Mouse (Mus musculus): Measurements from ENCODE around the gene Jmjd7. TPM values are rescaled to one million over a fixed set of nuclear protein-coding genes. Genes with fewer than 3 reads are reported as not detected.
A peak's percentile ranks its signal among the peaks of the same experiment; 100 is the strongest.

Gene Jmjd7
- total and polyA plus RNA-seq, 3 experiments = 8.4 to 15.0 (median 14.6) TPM

DNA sequence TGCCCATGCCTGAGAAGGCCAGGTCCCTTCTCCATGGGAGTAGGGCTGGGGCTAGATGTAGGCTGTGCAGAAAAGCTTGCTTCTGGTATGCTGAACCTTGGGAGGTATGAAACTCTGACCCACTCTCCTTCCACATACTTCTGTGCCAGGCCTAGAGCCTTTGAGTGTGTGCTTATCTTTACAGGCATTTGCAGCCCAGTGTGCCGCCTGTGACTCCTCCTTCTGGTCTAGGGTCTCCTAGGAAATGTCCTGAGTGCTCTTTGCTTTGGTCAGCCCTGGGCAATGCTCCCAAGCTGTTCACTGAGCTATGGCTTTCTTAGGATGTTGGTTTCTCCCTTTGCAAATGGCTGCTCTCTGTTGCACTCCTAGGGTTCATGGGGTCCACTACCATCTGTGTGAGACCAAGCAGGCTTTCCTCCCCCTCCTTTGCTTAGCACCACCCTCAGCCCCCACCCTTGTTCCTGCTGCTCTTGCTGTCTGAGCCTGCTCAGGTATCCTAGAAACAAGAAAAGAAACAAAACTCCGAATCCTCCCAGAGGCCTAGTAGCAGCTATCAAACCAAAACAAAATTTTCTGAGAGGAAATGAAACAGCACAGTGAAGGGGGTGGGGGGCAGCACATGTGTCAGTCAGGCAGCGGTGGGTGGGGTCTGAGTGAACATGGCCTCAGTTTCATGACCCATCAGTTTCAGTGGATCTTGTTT, 26.2 kb upstream of the Jmjd7 start:
- Histone ChIP-seq H3K4me2 (ENCODE audit: insufficient read depth, low read depth, poor library complexity, severe bottlenecking) (no peak overlapping the region), H3K9me3 (replicated peaks; ENCODE audit: low read length) (no peaks in the 10 kb centered on the region), H3K4me3 (replicated peaks in 1 of 3; ENCODE audit: low read depth in 2 of 3, low read length in 2 of 3, poor library complexity in 1 of 3) (no peak overlapping the region), H3K36me3 (replicated peaks in 1 of 2; ENCODE audit: control insufficient read depth in 1 of 2, insufficient read depth in 1 of 2, low read length in 1 of 2) (peaks cover 0 to 31% of the 10 kb centered on the region in 2 experiments), H3K4me1 (ENCODE audit: control insufficient read depth in 1 of 2, insufficient read depth in 2 of 2) (peaks cover 10 to 22% of the 10 kb centered on the region in 2 experiments; a peak in 3 of 4 replicates), H3K27ac (ENCODE audit: insufficient read depth, low read depth) (no peak overlapping the region), H3K79me2 (replicated peaks; ENCODE audit: control insufficient read depth, extremely low read depth, insufficient read depth, poor library complexity, severe bottlenecking) (no peaks in the 10 kb centered on the region), H3K27me3 (replicated peaks) (no peaks in the 10 kb centered on the region), H3K9ac (ENCODE audit: insufficient read depth, low read depth) (no peak overlapping the region)
- dilution Hi-C loops (cut with MboI; ENCODE audit: extremely low pct_ligation_motif_present, extremely low pct_unique_long_range_greater_than_20kb, low sequenced_read_pairs) (no loop called here), in situ Hi-C loops (cut with MboI; ENCODE audit: low pct_ligation_motif_present, low pct_unique_long_range_greater_than_20kb, low sequenced_read_pairs) (no loop called here)
- TF ChIP-seq POLR2A (IDR thresholded peaks at IDR 0.05; ENCODE audit: low read depth, low read length) (no peak), TBP (conservative IDR thresholded peaks at IDR 0.05; ENCODE audit: low read depth, low read length) (no peak), PAX5 (IDR thresholded peaks at IDR 0.05; ENCODE audit: low read length) (no peak)
- DNase-seq (ENCODE audit: extremely low read depth) = peak; percentile 23

GRCm38 (mm10) chr2:120001956-120002355, 25.3 kb upstream of the Jmjd7 start:
- Histone ChIP-seq H3K9ac (ENCODE audit: insufficient read depth, low read depth) (no peak overlapping the region), H3K36me3 (replicated peaks in 1 of 2; ENCODE audit: control insufficient read depth in 1 of 2, insufficient read depth in 1 of 2, low read length in 1 of 2) (peaks cover 0 to 29% of the 10 kb centered on the region in 2 experiments), H3K4me1 (ENCODE audit: control insufficient read depth in 1 of 2, insufficient read depth in 2 of 2) (peaks cover 10 to 18% of the 10 kb centered on the region in 2 experiments; a peak in 3 of 4 replicates), H3K27ac (ENCODE audit: insufficient read depth, low read depth) (no peak overlapping the region), H3K79me2 (replicated peaks; ENCODE audit: control insufficient read depth, extremely low read depth, insufficient read depth, poor library complexity, severe bottlenecking) (no peaks in the 10 kb centered on the region), H3K4me3 (replicated peaks in 1 of 3; ENCODE audit: low read depth in 2 of 3, low read length in 2 of 3, poor library complexity in 1 of 3) (no peak overlapping the region), H3K9me3 (replicated peaks; ENCODE audit: low read length) (no peaks in the 10 kb centered on the region), H3K27me3 (replicated peaks) (no peaks in the 10 kb centered on the region), H3K4me2 (ENCODE audit: insufficient read depth, low read depth, poor library complexity, severe bottlenecking) (no peak overlapping the region)
- in situ Hi-C loops (cut with MboI; ENCODE audit: low pct_ligation_motif_present, low pct_unique_long_range_greater_than_20kb, low sequenced_read_pairs) (no loop called here), dilution Hi-C loops (cut with MboI; ENCODE audit: extremely low pct_ligation_motif_present, extremely low pct_unique_long_range_greater_than_20kb, low sequenced_read_pairs) (no loop called here)
- TF ChIP-seq POLR2A (IDR thresholded peaks at IDR 0.05; ENCODE audit: low read depth, low read length) (no peak), JUN (IDR thresholded peaks at IDR 0.05; ENCODE audit: insufficient read depth, low read depth, low read length) (no peak), CHD2 (IDR thresholded peaks at IDR 0.05; ENCODE audit: low read length) (no peak), TCF12 (IDR thresholded peaks at IDR 0.05; ENCODE audit: low read depth, low read length) (no peak), MAZ (IDR thresholded peaks at IDR 0.05; ENCODE audit: low read depth, low read length) (no peak), TBP (conservative IDR thresholded peaks at IDR 0.05; ENCODE audit: low read depth, low read length) (no peak), RAD21 (IDR thresholded peaks at IDR 0.05; ENCODE audit: low read depth, low read length) (no peak), ZC3H11A (IDR thresholded peaks at IDR 0.05; ENCODE audit: low read depth, low read length) (no peak), SIN3A (IDR thresholded peaks at IDR 0.05; ENCODE audit: low read length) (no peak), GABPA (IDR thresholded peaks at IDR 0.05; ENCODE audit: insufficient replicate concordance, low read depth, low read length) (no peak), ZNF384 (IDR thresholded peaks at IDR 0.05; ENCODE audit: low read depth, low read length) (no peak), PAX5 (IDR thresholded peaks at IDR 0.05; ENCODE audit: low read length) (no peak), NRF1 (IDR thresholded peaks at IDR 0.05; ENCODE audit: low read depth, low read length) (no peak), USF2 (conservative IDR thresholded peaks at IDR 0.05; ENCODE audit: low read depth, low read length) (no peak), HCFC1 (IDR thresholded peaks at IDR 0.05; ENCODE audit: low read depth, low read length) (no peak)
- no peak for DNase-seq (ENCODE audit: extremely low read depth)
